Mouse (Mus musculus): ENCODE measurements around the gene Npcd. TPM values are rescaled to one million over a fixed set of nuclear protein-coding genes. Genes with fewer than 3 reads are reported as not detected.

The Npcd gene
- not detected for polyA plus RNA-seq (2017; shearing (Covaris generic))

DNA sequence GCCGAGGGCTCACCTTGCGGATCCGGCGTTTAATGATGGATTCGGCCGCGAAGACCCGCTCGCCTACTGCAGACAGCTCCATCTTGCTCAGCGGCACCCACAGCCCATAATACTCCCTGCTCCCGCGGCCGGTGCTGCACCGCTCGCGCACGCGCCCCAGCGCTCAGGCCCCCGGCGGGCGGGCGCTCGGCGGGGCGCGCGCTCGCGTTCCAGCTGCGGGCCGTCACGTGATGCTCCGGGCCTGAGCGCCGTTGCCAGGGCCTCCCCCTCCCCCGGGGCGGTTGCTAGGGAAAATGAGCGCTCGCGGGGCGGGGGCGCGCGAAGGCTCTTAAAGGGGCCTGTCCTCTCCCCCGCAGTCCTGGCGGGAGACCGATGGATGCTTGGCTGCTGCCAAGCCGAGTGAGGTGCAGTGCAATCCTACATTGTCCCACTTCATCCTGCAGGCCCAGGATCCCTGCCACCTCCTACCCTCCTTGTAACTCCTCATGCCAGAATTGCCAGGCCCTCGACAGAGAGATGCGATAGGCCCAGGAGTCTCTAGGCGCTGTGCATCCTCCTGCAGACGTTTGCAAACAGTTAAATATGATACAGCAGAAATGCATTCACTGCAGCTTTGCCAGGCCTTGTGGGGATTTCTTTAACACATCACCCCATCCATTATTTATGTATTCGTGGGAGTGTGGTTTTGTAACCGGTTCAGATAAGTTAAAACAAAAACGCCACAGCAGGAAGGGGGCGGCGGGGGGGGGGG is at the start of gene Npcd, which contains the start of gene Cbx6:
Gene Npcd (minus strand): TSS at position 108 of the 751 bp plus-strand sequence.
Gene Cbx6 (minus strand): TSS at position 559 of the 751 bp plus-strand sequence.

DNA sequence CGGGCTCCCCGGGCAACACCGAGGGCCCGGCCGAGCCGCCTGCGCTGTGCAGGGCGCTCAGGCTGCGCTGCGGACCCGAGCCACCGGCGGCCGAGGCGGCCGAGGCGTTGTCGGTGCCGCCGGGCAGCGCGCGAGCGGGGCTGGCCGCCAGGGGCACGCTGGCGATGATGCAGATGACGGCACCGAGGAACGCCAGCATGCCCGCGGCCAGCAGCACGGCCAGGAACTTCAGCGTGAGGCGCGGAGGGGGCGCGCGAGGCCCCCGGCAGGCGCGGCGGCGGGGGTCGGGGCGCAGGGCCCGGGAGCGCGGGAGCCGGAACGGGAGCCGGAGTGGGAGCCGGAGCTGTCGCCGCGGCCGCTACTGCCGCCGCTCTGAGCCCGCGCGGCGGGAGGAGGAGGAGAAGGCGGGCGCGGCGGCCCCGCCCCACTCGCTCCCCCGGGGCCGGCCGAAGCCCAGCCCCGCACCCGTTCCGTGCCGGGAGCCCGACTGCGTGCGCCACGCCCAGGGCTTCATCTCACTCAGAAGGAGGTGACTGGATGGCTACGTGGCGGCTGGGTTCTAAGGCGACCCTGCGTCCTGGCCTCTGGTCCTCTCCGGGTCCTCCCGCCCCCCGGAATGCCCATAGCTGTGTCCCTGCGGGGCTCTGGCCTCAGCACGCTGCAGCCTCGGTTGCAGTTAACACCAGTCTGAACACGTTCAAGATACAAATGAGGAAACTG is 29.5 kb downstream of the Npcd start, which contains the start of gene Nptxr:
Gene Nptxr (minus strand): TSS at position 415 of the 720 bp plus-strand sequence.

DNA sequence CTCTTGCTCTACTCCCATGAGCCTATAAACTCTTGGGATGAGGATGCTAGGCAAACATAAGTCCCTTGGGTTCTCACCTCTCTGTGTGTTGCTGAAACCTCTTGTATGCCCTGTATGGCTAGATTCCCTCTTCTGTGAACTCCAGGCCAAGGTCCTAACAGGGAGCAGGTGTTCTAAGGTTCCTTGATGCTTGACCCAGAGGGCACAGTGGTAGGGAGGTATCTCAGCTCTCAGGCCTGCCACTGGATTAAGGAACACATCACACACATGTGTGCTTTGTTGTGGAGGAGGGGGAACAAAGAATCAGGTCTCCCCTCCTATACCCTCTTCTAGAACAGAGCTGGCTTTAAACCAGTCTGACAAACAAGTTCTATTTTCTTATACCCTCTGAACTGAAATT is 56.3 kb downstream of the Npcd start, which contains the start of gene Dnal4:
Gene Dnal4 (minus strand): TSS at position 101 of the 400 bp plus-strand sequence.

DNA sequence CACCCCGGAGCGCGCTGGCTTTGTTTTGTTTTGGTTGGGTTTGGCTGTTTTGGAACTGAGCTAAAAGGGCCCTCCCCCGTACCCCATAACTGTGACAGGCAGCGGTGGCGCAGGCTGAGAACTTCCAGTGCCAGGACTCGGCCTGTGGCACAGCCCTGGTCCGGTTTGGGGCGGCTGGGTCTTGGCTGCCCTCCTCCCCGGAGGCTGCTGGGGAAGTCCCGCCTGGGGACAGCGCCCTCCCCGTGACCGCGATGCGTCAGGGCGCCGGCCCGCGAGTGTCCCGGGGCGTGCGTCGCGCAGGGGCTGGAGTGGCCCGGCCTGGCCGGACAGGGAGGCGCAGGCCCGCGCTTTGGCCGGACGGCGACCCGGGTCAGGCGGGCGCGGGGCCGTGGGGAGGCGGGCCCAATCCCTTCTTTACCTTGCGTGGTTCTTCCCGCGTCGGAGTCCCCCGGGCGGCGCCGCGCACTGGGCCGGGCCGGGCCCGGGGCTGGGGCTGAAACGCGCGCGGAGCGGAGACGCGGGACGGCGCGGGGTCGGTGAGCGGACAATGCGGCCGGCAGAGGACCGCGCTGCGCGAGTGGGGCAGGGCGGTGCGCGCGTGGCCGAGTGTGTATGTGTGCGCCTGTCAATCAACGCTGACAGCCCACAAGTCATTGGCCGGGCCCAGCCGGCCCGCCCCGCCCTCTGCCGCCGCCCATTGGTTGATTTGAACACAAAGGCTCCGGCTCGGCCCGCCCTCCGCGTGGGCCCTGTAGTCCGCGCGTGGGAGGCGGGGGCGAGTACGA is 91.9 kb downstream of the Npcd start, which contains the start of gene Sun2:
Gene Sun2 (minus strand): TSS at position 616 of the 785 bp plus-strand sequence.

Other genes with a start within 250 kb of the Npcd start
- not detected for gene Dmc1, start 229.1 kb downstream of the Npcd start, polyA plus RNA-seq (2017; shearing (Covaris generic))
- 0.51 TPM for gene Fam227a, start 175.3 kb downstream of the Npcd start, polyA plus RNA-seq (2017; shearing (Covaris generic))
- 18.2 TPM for gene Cby1, start 175.0 kb downstream of the Npcd start, polyA plus RNA-seq (2017; shearing (Covaris generic))
- 257 TPM for gene Tomm22, start 163.4 kb downstream of the Npcd start, polyA plus RNA-seq (2017; shearing (Covaris generic))
- gene Josd1, start 146.3 kb downstream of the Npcd start, polyA plus RNA-seq (2017; shearing (Covaris generic)): 3.0 TPM
- gene Gtpbp1, start 143.4 kb downstream of the Npcd start, polyA plus RNA-seq (2017; shearing (Covaris generic)): 41.7 TPM
- gene Sun2, start 91.7 kb downstream of the Npcd start, polyA plus RNA-seq (2017; shearing (Covaris generic)): 17.5 TPM
- gene Dnal4, start 56.4 kb downstream of the Npcd start, polyA plus RNA-seq (2017; shearing (Covaris generic)): 20.3 TPM
- gene Nptxr, start 29.5 kb downstream of the Npcd start, polyA plus RNA-seq (2017; shearing (Covaris generic)): 0.82 TPM
- 59.0 TPM for gene Cbx6, start 451 bp upstream of the Npcd start, polyA plus RNA-seq (2017; shearing (Covaris generic))
- gene Apobec3, start 57.4 kb upstream of the Npcd start, polyA plus RNA-seq (2017; shearing (Covaris generic)): 544 TPM
- 69.2 TPM for gene Cbx7, start 136.9 kb upstream of the Npcd start, polyA plus RNA-seq (2017; shearing (Covaris generic))
- gene Pdgfb, start 180.7 kb upstream of the Npcd start, polyA plus RNA-seq (2017; shearing (Covaris generic)): 1.0 TPM